Mouse (Mus musculus) heart, adult 2 months (tissue): ENCODE data around the gene Akap2.

Source experiments
- CTCF ChIP-seq: fragments of 200-600 bp; IDR thresholded peaks from 2 replicates; pipeline ENCODE4 v1.8.1; 2022; ENCODE audit warnings: antibody characterized with exemption, mild to moderate bottlenecking, moderate library complexity
- EP300 ChIP-seq: fragments of 200-500 bp; IDR thresholded peaks from 2 replicates; pipeline ENCODE4 v1.6.1; 2011; ENCODE audit warnings: low read depth, low read length, control low read depth; ENCODE audit not compliant: insufficient read depth
- POLR2A ChIP-seq: fragments of 200-500 bp; IDR thresholded peaks from 2 replicates; pipeline ENCODE4 v1.6.1; 2011; ENCODE audit warnings: mild to moderate bottlenecking, low read depth, low read length, control low read depth; ENCODE audit not compliant: insufficient read depth

DNA sequence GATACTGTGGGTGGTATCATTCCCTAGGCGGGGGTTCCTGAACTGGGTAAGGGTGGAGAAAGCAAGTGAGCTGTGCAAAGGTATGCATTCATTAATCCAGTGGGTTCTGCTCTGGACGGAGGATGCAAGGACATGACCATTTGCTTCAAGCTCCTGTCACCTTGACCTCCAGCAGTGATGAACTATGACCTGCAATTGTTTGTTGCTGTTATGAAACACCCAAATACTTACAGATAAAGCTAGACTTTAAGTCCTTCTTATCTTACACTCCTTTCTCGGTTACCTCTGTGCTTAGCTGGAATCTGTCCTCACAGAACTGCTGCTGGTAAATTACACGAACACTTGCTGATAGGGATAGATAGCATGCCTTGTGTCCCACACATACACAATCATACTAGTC, 223.2 kb downstream of the Akap2 start:
- TF ChIP-seq POLR2A (no peak), CTCF (no peak), EP300 (no peak)
